Mouse (Mus musculus): ENCODE data around the gene Cnga3. TPM values are rescaled to one million over a fixed set of nuclear protein-coding genes. Genes with fewer than 3 reads are reported as not detected.
A peak's percentile ranks its signal among the peaks of the same experiment; 100 is the strongest.

The Cnga3 gene
- 1 to 10 TPM; 1.5 to 1.7 TPM for total RNA-seq (2021)
- long read RNA-seq, experiment 1, partial matches to known transcripts = 1 of 3 reads
- long read RNA-seq, experiment 1, other reads (novel, unspliced or antisense) = 2 of 3 reads
- long read RNA-seq, experiment 2, partial matches to known transcripts = 0 of 2 reads
- long read RNA-seq, experiment 2, other reads (novel, unspliced or antisense) = 2 of 2 reads

DNA sequence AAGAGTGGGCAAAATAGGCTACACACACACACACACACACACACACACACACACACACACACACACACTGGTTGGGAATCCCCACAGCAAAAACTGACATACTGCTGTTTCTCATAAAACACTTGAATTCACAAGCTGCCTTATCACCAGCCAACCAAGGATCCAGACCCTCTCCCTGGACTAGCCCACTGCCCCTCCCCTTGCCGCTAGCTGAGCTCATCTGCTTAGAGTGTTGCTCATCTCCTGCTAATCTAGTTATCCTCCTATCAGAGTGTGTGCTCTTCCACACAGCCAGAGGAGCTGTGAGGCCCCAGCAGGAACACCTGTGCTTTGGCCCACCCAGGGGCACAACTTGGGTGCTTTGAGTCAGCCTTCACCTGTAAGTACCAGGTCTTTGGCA is at the start of gene Cnga3:
Gene Cnga3 (plus strand): TSS at position 291 of the 400 bp plus-strand sequence.
- DNase-seq = no peak

DNA sequence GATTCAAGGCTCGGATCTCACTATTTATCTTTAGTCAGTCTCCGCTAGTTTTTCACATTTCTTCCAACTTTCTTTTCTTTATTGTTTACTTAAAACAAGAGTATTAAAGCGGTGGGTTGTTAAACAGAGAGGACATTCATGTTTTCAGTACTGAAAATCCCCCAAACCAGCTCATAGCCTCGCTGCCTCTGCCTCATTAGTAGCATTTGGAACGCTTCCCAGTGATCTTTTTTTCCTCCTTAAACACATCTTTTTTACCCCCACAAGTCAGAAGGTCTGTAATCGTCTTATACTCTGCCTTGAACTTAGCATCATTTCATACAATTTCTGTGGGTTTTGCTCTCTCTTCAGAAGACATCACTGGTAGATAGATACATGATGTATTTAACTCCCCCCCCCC is 48.2 kb upstream of the Cnga3 start:
- no peak for DNase-seq

GRCm38 (mm10) chr1:37167918-37168317 is 46.3 kb upstream of the Cnga3 start:
- no peak for DNase-seq

DNA sequence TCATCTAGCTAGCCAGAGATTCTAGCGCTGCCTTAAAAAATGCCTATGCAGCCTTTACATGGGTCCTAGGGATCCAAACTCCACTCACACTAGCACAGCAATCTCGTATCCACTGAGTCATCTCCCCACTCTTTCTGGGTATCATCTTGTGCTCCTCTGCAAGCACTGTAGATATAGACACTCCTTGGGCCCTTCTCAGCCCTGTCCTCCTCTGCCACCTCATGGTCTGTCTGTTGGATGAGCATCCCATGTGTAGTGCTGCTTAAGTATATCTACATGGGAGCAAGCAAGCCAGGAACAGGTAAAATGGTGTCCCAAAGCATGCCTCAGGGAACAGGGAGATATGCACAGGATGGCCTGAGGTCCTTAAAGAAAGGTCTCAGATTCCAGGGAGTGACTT is 36.4 kb upstream of the Cnga3 start:
- DNase-seq = no peak

- DNase-seq = no peak
Measured at GRCm38 (mm10) chr1:37179852-37180251, 34.4 kb upstream of the Cnga3 start.

DNA sequence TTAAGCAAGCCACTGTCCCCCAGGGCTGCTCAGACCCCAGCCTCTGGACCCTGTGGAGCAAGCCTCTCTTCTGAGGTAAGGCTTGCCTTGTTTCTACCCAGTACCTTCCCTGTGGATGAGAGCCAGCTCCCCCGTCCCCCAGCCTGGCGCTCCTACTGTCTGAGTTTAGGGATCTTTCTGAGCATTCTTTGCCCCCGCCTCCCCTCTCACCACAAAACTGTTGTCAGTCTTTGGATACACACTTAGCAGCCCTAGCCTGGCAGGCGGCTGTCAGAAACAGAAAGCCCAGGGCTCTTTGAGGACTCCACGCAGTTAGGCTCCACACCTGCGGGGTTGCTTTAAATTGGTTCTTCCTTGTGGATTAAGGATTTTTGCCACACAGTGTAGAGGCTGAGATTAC is 27.2 kb upstream of the Cnga3 start:
- DNase-seq = no peak

- peak in 1 of 2 experiments; percentile 13 for DNase-seq
Measured at GRCm38 (mm10) chr1:37194607-37195006, 19.6 kb upstream of the Cnga3 start.

- no peak for DNase-seq
Measured at GRCm38 (mm10) chr1:37201406-37201805, 12.8 kb upstream of the Cnga3 start.

- DNase-seq = no peak
Measured at GRCm38 (mm10) chr1:37207743-37208142, 6.5 kb upstream of the Cnga3 start.

GRCm38 (mm10) chr1:37212375-37212774 is 1.9 kb upstream of the Cnga3 start:
- DNase-seq = no peak

DNA sequence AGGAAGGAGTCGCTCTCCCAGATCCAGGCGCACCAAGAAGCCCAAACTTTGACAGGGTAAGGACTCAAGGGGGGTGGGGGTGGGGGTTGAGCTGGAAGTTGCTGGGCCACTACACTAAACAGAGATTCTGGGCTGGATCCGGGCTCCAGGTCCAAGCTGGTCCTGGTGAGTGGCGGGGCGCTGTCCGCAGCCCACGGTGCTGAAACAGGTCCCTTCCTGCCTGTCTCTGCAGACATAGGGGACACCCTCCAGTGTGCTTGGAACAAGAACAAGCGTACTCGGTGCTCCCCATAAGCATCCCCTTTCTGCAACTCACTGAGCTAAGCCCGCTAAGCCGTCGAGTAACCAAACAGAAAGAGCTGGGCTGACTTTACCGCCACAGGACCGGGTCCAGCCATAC is 4.2 kb downstream of the Cnga3 start:
- peak; percentile 70 to 80 for DNase-seq

- no peak for DNase-seq
Measured at GRCm38 (mm10) chr1:37219593-37219992, 5.4 kb downstream of the Cnga3 start.

GRCm38 (mm10) chr1:37220134-37220907 is 6.1 kb downstream of the Cnga3 start:
- peak in 1 of 2 experiments; percentile 7 for DNase-seq

DNA sequence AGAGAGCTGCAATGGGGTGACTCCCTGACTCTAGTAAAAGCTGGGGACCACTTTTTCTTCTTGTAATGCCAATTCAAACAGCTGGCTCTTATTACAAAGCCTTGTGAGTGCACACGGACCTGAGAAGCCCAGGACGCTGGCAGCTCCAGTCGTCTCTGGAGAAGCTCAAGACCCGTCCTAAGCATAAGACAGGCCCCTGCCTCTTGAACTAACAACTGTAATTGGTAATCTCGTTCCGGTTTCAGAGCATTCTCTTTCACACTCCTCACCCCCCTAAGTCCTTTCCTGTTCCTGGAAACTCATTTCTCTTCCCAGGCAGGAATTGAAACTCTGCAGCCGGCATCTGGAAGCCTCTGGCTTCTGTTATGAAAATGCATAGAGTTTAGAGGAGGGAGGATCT is 7.8 kb downstream of the Cnga3 start:
- DNase-seq = no peak

DNA sequence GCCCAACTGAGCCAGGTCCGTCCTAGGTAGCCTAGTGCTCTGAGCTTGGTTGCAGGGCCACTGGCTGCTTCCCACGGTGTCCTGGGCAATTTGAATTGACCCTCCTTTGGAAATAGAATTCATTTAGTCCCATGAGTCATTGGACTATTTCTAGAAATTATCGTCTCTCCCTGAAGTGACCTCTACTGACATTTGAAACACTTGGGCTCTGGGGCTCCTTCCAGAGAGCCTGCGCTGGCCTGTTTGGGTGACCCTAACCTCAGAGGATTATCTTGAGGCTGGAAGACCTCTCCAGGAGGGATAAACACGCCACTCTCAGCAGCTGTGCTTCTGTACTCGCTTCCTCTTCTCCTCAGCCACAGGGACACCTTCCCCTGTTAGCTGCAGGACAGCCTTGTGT is 16.2 kb downstream of the Cnga3 start:
- DNase-seq = no peak

GRCm38 (mm10) chr1:37231295-37231701 is 17.1 kb downstream of the Cnga3 start:
- DNase-seq = peak; percentile 22 to 25

DNA sequence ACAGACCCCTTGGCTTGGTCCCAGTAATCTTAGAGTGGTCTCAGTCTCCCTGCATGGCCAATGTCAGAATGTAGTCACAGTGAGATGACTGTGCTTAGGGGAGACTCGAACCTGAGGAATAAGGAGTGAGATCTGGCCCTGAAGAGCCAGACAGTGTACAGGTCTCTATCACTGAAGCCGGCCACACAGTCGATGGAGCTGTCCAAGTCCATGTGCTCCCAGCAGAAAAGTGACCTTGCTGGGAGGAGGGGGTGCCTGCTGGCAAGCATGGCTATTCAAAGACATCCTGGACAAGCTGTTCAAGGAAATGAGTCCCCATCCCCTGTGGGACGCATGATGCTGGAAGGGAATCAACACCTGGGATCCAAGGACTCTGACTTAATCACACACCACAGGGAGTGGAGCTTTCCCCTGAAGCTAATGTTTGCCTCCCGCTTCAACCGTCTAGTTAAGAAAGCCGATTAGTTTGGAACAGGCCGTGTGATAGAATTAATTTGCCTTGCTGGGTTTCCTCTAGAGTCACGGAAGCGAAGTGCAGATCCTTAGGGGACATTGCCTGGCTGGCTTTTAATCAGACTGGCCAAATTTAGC is 24.9 kb downstream of the Cnga3 start:
- DNase-seq = no peak

DNA sequence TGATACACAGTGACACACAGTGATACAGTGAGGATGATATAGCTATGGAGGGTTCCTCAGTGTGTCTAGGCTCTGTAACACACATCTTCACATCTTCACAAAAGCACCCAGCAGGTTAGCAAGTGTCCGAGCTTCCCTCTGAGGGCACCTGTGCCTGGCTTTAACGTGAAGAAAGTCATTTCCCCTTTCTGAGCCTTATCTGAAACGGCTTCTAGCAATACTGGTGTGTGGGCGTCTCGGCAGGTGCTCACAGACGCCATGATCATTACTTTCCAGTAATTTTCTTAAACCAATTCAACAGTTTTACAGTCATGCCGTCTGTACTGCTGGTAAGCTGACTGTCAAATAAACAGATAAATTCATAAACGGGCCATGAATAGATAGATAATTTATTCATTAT is 28.0 kb downstream of the Cnga3 start:
- DNase-seq = no peak

DNA sequence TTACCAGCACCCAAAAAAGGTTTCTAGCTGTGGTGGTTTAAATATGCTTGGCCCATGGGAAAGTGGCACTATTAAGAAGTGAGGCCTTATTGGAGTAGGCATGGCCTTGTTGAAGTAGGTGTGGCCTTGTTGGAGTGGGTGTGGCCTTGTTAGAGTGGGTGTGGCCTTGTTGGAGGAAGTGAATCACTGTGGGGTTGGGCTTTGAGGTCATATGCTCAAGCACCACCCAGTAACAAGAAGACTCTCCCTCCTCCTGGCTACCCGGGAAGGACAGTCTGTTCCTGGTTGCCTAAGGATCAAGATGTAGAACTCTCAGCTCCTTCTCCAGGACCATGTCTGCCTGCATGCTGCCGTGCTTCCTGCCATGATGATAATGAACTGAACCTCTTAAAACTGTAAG is 32.2 kb downstream of the Cnga3 start:
- DNase-seq = no peak

DNA sequence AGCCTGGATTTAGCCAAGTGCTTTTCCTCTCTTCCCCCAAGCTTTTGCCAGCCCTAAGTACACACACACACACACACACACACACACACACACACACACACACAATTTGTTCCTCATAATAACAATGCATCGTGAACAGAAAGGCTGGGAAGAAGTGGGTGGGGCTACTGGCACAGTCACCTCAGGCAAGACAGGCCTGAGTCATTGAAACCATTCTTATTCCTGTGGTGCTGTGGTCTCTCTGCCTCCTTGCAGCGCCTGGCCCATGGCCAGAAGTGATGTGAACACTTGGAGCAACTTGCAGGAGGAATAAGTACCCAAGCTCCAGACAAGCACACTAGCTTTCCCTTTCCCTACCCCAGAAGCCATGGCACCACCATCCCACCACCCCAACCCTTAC is 34.2 kb downstream of the Cnga3 start:
- no peak for DNase-seq

- DNase-seq = peak; percentile 83 to 85
Measured at GRCm38 (mm10) chr1:37250643-37251310, 36.5 kb downstream of the Cnga3 start.

- DNase-seq = no peak
Measured at GRCm38 (mm10) chr1:37258443-37258842, 44.2 kb downstream of the Cnga3 start.

DNA sequence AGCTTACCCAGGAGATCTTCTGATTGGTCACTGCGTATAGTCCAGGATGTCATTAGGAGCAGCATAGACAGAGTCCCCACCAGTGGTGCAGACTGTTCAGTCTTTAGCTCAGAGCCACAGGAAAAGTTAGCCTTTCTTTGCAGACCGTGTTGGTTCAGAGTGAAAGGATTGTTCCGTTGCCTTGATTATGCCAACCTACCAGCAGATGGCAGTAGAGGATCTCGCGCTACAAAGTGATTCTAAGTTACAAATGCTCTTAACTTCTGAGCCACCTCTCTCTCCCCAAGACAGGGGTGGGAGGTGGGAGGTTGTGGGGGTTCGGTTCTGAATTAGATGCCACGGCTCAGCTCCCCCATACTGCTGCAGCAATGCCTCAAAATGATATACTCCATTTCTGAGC is 58.2 kb downstream of the Cnga3 start:
- DNase-seq = peak; percentile 46 to 64

Data from adrenal gland, postnatal 36 days (tissue).